Mouse (Mus musculus) liver, embryonic 11.5 days (tissue): ENCODE measurements around the gene Clstn2. TPM values are rescaled to one million over a fixed set of nuclear protein-coding genes. Genes with fewer than 3 reads are reported as not detected.

ENCODE experiments used
- ATAC-seq: fragments of 200-750 bp; cut with Nextera tagmentation; replicated peaks from 2 replicates; pipeline ENCODE4 v1.8.0; 2017; ENCODE audit warnings: moderate number of reproducible peaks, mild to moderate bottlenecking, moderate TSS enrichment, moderate library complexity; ENCODE audit not compliant: low FRiP score
- DNase-seq: peaks from one replicate; pipeline ENCODE4 v3.0.0-alpha.2; 2017; ENCODE audit warnings: low spot score
- H3K27ac ChIP-seq: fragments of 300-500 bp; sonication (generic); 2 replicates; pipeline ENCODE4 v1.5.1; 2014; ENCODE audit warnings: mild to moderate bottlenecking, low read depth, low read length, control low read depth
- H3K27me3 ChIP-seq: fragments of 300-500 bp; sonication (generic); replicated peaks from 2 replicates; pipeline ENCODE4 v1.6.1; 2014; ENCODE audit warnings: low read length, mixed read lengths; ENCODE audit not compliant: control insufficient read depth, insufficient read depth
- H3K36me3 ChIP-seq: fragments of 300-500 bp; sonication (generic); 2 replicates; pipeline ENCODE4 v1.6.1; 2014; ENCODE audit warnings: mild to moderate bottlenecking, low read length, moderate library complexity, mixed read lengths; ENCODE audit not compliant: control insufficient read depth, insufficient read depth
- H3K4me1 ChIP-seq: fragments of 300-500 bp; sonication (generic); replicated peaks from 2 replicates; pipeline ENCODE4 v1.6.1; 2014; ENCODE audit warnings: low read length, mixed read lengths; ENCODE audit not compliant: control insufficient read depth, insufficient read depth
- H3K4me2 ChIP-seq: fragments of 300-500 bp; sonication (generic); 2 replicates; pipeline ENCODE4 v1.6.1; 2014; ENCODE audit warnings: mild to moderate bottlenecking, control low read depth, moderate library complexity
- H3K4me3 ChIP-seq: fragments of 300-500 bp; sonication (generic); 2 replicates; pipeline ENCODE4 v1.5.1; 2014; ENCODE audit warnings: low read depth, low read length, control low read depth
- H3K9ac ChIP-seq: fragments of 300-500 bp; sonication (generic); 2 replicates; pipeline ENCODE4 v1.6.1; 2014; ENCODE audit warnings: low read depth, low read length, control low read depth
- H3K9me3 ChIP-seq: fragments of 300-500 bp; sonication (generic); 2 replicates; pipeline ENCODE4 v1.6.1; 2016; ENCODE audit warnings: low read length, inconsistent platforms, mixed read lengths; ENCODE audit not compliant: control insufficient read depth
- WGBS: fragments of 180-500 bp; shearing (Covaris S2); extraction: QIAGEN DNeasy Blood & Tissue Kit; methylation state at CpG from one replicate; pipeline ENCODE4 v1.1.7; 2014; 5-methylcytosine and 5-hydroxymethylcytosine counted together
- polyA plus RNA-seq: library from polyadenylated mRNA; unstranded; fragments of >200 nt; fragmentation: Nextera tagmentation; extraction: Ambion mirVana; gene quantifications from 2 replicates; pipeline ENCODE4 v1.2.1, GENCODE M21; 2014

The Clstn2 gene
- polyA plus RNA-seq, result 1.0 and 1.2 TPM in 2 replicates

DNA sequence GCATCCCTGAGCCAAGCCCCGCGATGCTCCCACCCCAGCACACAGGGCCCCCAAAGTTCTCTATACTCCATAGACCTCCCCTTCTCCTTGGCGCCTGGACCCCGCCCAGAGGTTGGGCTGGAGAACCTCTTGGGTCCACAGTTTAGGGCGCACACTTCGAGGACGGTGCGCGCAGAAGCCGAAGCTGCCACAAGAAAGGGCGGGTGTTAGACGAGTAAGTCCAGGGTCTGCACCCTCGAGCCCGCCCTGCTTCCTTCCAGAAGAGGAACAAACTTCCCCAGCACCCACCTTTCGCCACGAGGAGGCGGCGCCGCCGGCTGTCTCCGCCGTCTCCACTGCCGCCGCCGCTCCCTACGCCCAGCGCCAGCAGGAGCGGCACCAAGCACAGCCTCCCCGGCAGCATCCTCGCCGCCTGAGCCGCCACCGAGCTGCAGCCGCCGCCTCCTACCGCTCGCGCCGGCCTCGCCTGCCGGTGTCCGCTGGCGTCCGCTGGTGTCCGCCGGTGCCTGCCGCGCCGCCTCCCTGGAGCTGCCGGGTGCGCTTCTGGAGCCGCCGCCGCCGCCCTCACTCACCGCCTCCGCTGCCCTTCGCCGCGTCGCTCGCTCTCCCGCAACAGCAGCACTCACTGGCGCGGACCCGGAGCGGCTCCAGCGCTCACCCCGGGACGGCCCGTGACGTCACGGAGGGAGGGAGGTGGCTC, at the start of gene Clstn2:
Gene Clstn2, minus strand, starts transcription at position 609 of the 700 bp plus-strand sequence.
- ATAC-seq, result peak; percentile 58; the same call in 1 of the 2 replicates
- WGBS, result under 1% methylated on average over 66 of the region's 73 CpGs
- Histone ChIP-seq H3K9me3 (no peaks in the 10 kb centered on the region), H3K36me3 (no peaks in the 10 kb centered on the region), H3K4me1 (no peaks in the 10 kb centered on the region), H3K4me2 (peak within 1 kb of the TSS; percentile 76), H3K4me3 (peak within 1 kb of the TSS; percentile 59), H3K9ac (no peak within 1 kb of the TSS; the same call in 1 of the 2 replicates), H3K27ac (no peak within 1 kb of the TSS), H3K27me3 (peaks cover 37% of the 10 kb centered on the region)
- peak; percentile 60 for DNase-seq

- no peaks in the 10 kb centered on the region for H3K36me3 ChIP-seq
- H3K27ac ChIP-seq, result no peak overlapping the region
- 77% methylated on average over 5 of the region's 5 CpGs for WGBS
- H3K27me3 ChIP-seq, result no peaks in the 10 kb centered on the region
- H3K9ac ChIP-seq, result no peak overlapping the region
- no peak overlapping the region for H3K4me3 ChIP-seq
- ATAC-seq (no peak), DNase-seq (no peak)
- no peaks in the 10 kb centered on the region for H3K4me1 ChIP-seq
- no peak overlapping the region for H3K4me2 ChIP-seq
- H3K9me3 ChIP-seq, result no peaks in the 10 kb centered on the region
Observed at GRCm38 (mm10) chr9:98067767-98068166, 34.8 kb upstream of the Clstn2 start.

GRCm38 (mm10) chr9:98061646-98062045, 28.7 kb upstream of the Clstn2 start:
- no peak overlapping the region for H3K4me3 ChIP-seq
- 60% methylated on average over 3 of the region's 3 CpGs for WGBS
- H3K36me3 ChIP-seq, result no peaks in the 10 kb centered on the region
- ATAC-seq (no peak), DNase-seq (no peak)
- H3K9me3 ChIP-seq, result no peaks in the 10 kb centered on the region
- no peak overlapping the region for H3K9ac ChIP-seq
- no peaks in the 10 kb centered on the region for H3K4me1 ChIP-seq
- no peak overlapping the region for H3K27ac ChIP-seq
- H3K4me2 ChIP-seq, result no peak overlapping the region
- H3K27me3 ChIP-seq, result no peaks in the 10 kb centered on the region

- WGBS, result 78% methylated on average over 2 of the region's 2 CpGs
- Histone ChIP-seq H3K4me1 (no peaks in the 10 kb centered on the region), H3K4me2 (no peak overlapping the region), H3K4me3 (no peak overlapping the region), H3K27ac (no peak overlapping the region), H3K27me3 (no peaks in the 10 kb centered on the region), H3K9me3 (no peaks in the 10 kb centered on the region), H3K36me3 (no peaks in the 10 kb centered on the region), H3K9ac (no peak overlapping the region)
- DNase-seq (no peak), ATAC-seq (no peak)
Observed at GRCm38 (mm10) chr9:98057291-98057690, 24.3 kb upstream of the Clstn2 start.

DNA sequence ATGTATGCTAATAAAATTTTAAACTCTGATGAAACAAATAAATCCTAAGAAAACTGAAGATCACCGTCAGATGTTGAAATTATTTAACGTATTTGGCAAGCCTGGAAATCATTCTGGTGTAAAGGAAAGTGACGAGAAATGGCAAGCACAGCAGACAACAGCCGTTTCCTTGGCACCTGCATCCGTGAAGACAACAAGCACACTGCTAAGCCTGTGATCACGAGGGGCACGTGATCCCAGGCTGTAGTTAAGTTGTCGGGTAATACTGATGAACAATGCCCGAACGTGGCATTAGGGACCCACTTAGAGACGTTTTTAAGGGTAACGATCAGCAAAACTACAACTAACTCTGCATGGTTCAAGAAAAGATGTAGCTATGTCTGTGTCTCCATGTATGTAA, 18.4 kb upstream of the Clstn2 start:
- no peaks in the 10 kb centered on the region for H3K4me1 ChIP-seq
- no peak overlapping the region for H3K9ac ChIP-seq
- no peaks in the 10 kb centered on the region for H3K36me3 ChIP-seq
- no peaks in the 10 kb centered on the region for H3K9me3 ChIP-seq
- DNase-seq, result no peak
- no peak overlapping the region for H3K27ac ChIP-seq
- WGBS, result 82% methylated on average over 12 of the region's 12 CpGs
- H3K4me3 ChIP-seq, result no peak overlapping the region
- H3K4me2 ChIP-seq, result no peak overlapping the region
- H3K27me3 ChIP-seq, result no peaks in the 10 kb centered on the region
- no peak for ATAC-seq

DNA sequence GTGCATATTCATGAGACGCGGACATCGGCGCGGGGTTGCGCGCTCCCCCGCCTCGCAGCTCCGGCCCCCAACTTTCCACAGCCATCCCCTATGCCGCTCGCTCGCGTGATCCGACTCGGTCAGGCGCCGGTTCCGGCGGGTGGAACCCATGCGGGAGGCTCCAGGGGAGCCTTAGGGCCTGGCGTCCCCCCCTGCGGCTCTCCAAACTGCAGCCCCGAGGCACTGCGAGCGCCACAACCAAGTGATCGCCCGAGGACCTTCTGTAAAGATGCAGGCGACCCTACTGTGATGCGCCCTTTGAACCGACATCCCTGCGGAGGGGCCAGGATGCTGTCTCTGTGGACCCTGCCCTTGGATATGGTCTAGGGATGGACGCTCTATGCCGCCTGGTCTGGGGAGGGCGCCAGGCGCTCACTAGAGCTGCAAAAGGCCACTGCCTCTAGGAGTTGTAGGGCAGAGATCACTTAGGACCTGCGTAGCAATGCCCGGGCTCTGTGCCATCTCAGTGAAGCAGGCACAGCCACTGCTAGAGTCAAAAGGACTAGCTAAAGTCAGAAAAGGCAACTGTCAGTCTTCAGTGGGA, 383 bp upstream of the Clstn2 start:
- Histone ChIP-seq H3K27me3 (peaks cover 37% of the 10 kb centered on the region), H3K4me1 (no peaks in the 10 kb centered on the region), H3K9ac (no peak overlapping the region), H3K4me3 (peak overlapping the region; percentile 59), H3K36me3 (no peaks in the 10 kb centered on the region), H3K27ac (no peak overlapping the region), H3K9me3 (no peaks in the 10 kb centered on the region), H3K4me2 (peak overlapping the region; percentile 76)
- WGBS, result 1% methylated on average over 38 of the region's 38 CpGs
- ATAC-seq (no peak), DNase-seq (peak; percentile 46)

GRCm38 (mm10) chr9:98031898-98032572, 946 bp downstream of the Clstn2 start:
- H3K9me3 ChIP-seq, result no peaks in the 10 kb centered on the region
- no peak overlapping the region for H3K27ac ChIP-seq
- H3K27me3 ChIP-seq, result peaks cover 37% of the 10 kb centered on the region
- DNase-seq, result peak; percentile 34
- H3K36me3 ChIP-seq, result no peaks in the 10 kb centered on the region
- H3K4me1 ChIP-seq, result no peaks in the 10 kb centered on the region
- 5% methylated on average over 31 of the region's 31 CpGs for WGBS
- no peak for ATAC-seq
- peak overlapping the region; percentile 76 for H3K4me2 ChIP-seq
- H3K4me3 ChIP-seq, result peak overlapping the region; percentile 59
- no peak overlapping the region for H3K9ac ChIP-seq

DNA sequence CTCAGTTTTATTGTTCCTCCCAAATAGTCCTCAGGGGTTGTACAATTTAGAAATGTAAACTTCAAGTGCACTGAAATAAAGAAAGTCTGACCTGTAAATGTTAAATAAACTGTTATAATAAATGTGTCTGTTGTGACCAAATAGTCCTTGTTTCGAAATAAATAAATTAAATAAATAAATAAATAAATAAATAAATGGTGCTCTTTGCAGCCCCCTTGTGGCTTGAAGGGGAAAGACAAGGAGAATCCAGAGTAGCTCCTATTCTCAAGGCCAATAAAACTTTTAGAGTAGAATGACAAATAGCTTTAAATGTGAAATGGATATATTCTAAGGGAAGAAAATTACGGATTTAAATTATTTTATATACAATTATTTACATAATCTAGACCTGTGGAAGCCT, 2.3 kb downstream of the Clstn2 start:
- H3K36me3 ChIP-seq, result no peaks in the 10 kb centered on the region
- ATAC-seq (no peak), DNase-seq (no peak)
- H3K4me1 ChIP-seq, result no peaks in the 10 kb centered on the region
- H3K27ac ChIP-seq, result no peak overlapping the region
- 18% methylated on average over 2 of the region's 2 CpGs for WGBS
- H3K9ac ChIP-seq, result no peak overlapping the region
- H3K4me3 ChIP-seq, result no peak overlapping the region
- H3K27me3 ChIP-seq, result peaks cover 37% of the 10 kb centered on the region
- H3K9me3 ChIP-seq, result no peaks in the 10 kb centered on the region
- no peak overlapping the region for H3K4me2 ChIP-seq
